Mouse (Mus musculus) adrenal gland, adult 2 months (tissue): ENCODE data around the gene Faf1. TPM values are rescaled to one million over a fixed set of nuclear protein-coding genes. Genes with fewer than 3 reads are reported as not detected.

Experiments
- DNase-seq: peaks from one replicate; pipeline ENCODE4 v3.0.0; 2021
- polyA plus RNA-seq: library from polyadenylated mRNA; depleted of rRNA; stranded (reverse); fragments of >200 nt; gene quantifications from 2 replicates; pipeline ENCODE4 v1.2.3, GENCODE M21; 2012
- total RNA-seq, 2 experiments: library from RNA; stranded (reverse); gene quantifications; 2 replicates each; pipeline ENCODE4 v1.2.3; 2021

Faf1 gene
- total and polyA plus RNA-seq, 3 experiments, result 6.8 to 31.1 (median 24.8) TPM

GRCm38 (mm10) chr4:109782577-109783114 is 106.3 kb downstream of the Faf1 start:
- DNase-seq, result no peak

- DNase-seq, result no peak
Observed at GRCm38 (mm10) chr4:109789347-109790001, 113.1 kb downstream of the Faf1 start.

GRCm38 (mm10) chr4:109792331-109792730 is 115.9 kb downstream of the Faf1 start:
- no peak for DNase-seq

GRCm38 (mm10) chr4:109793072-109793471 is 116.7 kb downstream of the Faf1 start:
- no peak for DNase-seq

GRCm38 (mm10) chr4:109797511-109798182 is 121.3 kb downstream of the Faf1 start:
- DNase-seq, result no peak

GRCm38 (mm10) chr4:109806408-109806807 is 130.0 kb downstream of the Faf1 start:
- no peak for DNase-seq

GRCm38 (mm10) chr4:109815161-109815560 is 138.8 kb downstream of the Faf1 start:
- no peak for DNase-seq

GRCm38 (mm10) chr4:109815592-109815991 is 139.2 kb downstream of the Faf1 start:
- no peak for DNase-seq

- DNase-seq, result no peak
Observed at GRCm38 (mm10) chr4:109819455-109819854, 143.1 kb downstream of the Faf1 start.

- no peak for DNase-seq
Observed at GRCm38 (mm10) chr4:109829800-109830199, 153.4 kb downstream of the Faf1 start.

- no peak for DNase-seq
Observed at GRCm38 (mm10) chr4:109857851-109858250, 181.5 kb downstream of the Faf1 start.

GRCm38 (mm10) chr4:109858571-109859392 is 182.4 kb downstream of the Faf1 start:
- DNase-seq, result no peak

GRCm38 (mm10) chr4:109859401-109859800 is 183.0 kb downstream of the Faf1 start:
- DNase-seq, result no peak

- no peak for DNase-seq
Observed at GRCm38 (mm10) chr4:109860256-109860655, 183.9 kb downstream of the Faf1 start.

- no peak for DNase-seq
Observed at GRCm38 (mm10) chr4:109862271-109862670, 185.9 kb downstream of the Faf1 start.

- no peak for DNase-seq
Observed at GRCm38 (mm10) chr4:109863021-109863420, 186.6 kb downstream of the Faf1 start.

- DNase-seq, result no peak
Observed at GRCm38 (mm10) chr4:109868897-109869484, 192.6 kb downstream of the Faf1 start.

- no peak for DNase-seq
Observed at GRCm38 (mm10) chr4:109884333-109884732, 207.9 kb downstream of the Faf1 start.

- DNase-seq, result no peak
Observed at GRCm38 (mm10) chr4:109887856-109888357, 211.5 kb downstream of the Faf1 start.

GRCm38 (mm10) chr4:109897810-109898566 is 221.6 kb downstream of the Faf1 start:
- no peak for DNase-seq

- DNase-seq, result no peak
Observed at GRCm38 (mm10) chr4:109901076-109901475, 224.7 kb downstream of the Faf1 start.
